Mouse (Mus musculus): ENCODE results near the gene Ism1. TPM values are rescaled to one million over a fixed set of nuclear protein-coding genes. Genes with fewer than 3 reads are reported as not detected.

Gene Ism1
- polyA plus RNA-seq, 1 experiment from 2014 or later, result 2.6 TPM

GRCm38 (mm10) chr2:139672371-139672770 is 5.6 kb upstream of the Ism1 start:
- Histone ChIP-seq H3K9ac (ENCODE audit: low read length) (no peak overlapping the region), H3K4me3 (ENCODE audit: low read depth, low read length) (no peak overlapping the region), H3K4me2 (ENCODE audit: low read depth) (no peak overlapping the region), H3K4me1 (ENCODE audit: control insufficient read depth, insufficient read depth, low read length) (0 out of 2 replicates have a peak, but pooled peaks cover 2% of the 10 kb centered on the region), H3K27ac (ENCODE audit: low read depth, low read length) (no peak overlapping the region), H3K9me3 (ENCODE audit: control insufficient read depth, low read length) (no peaks in the 10 kb centered on the region), H3K27me3 (ENCODE audit: control insufficient read depth, insufficient read depth, low read length) (no peaks in the 10 kb centered on the region), H3K36me3 (ENCODE audit: control insufficient read depth, insufficient read depth, low read length) (no peaks in the 10 kb centered on the region)
- DNase-seq (ENCODE audit: low spot score), result no peak
- WGBS, result 77% methylated on average over 2 of the region's 2 CpGs
- ATAC-seq (ENCODE audit: insufficient read depth, low FRiP score, low TSS enrichment), result no peak

- Histone ChIP-seq H3K9ac (ENCODE audit: low read length) (peak overlapping the region; percentile 86), H3K36me3 (ENCODE audit: control insufficient read depth, insufficient read depth, low read length) (no peaks in the 10 kb centered on the region), H3K4me1 (ENCODE audit: control insufficient read depth, insufficient read depth, low read length) (0 out of 2 replicates have a peak, but pooled peaks cover 2% of the 10 kb centered on the region), H3K27me3 (ENCODE audit: control insufficient read depth, insufficient read depth, low read length) (no peaks in the 10 kb centered on the region), H3K4me2 (ENCODE audit: low read depth) (peak overlapping the region; percentile 100), H3K9me3 (ENCODE audit: control insufficient read depth, low read length) (no peaks in the 10 kb centered on the region), H3K27ac (ENCODE audit: low read depth, low read length) (no peak overlapping the region), H3K4me3 (ENCODE audit: low read depth, low read length) (peak overlapping the region; percentile 90)
- ATAC-seq (ENCODE audit: insufficient read depth, low FRiP score, low TSS enrichment) (peak; percentile 52), DNase-seq (ENCODE audit: low spot score) (peak; percentile 71)
- WGBS, result under 1% methylated on average over 52 of the region's 52 CpGs
Observed at GRCm38 (mm10) chr2:139677065-139677762, 764 bp upstream of the Ism1 start.

GRCm38 (mm10) chr2:139678275-139679140 is 530 bp downstream of the Ism1 start:
- ATAC-seq (ENCODE audit: insufficient read depth, low FRiP score, low TSS enrichment), result peak; percentile 84
- Histone ChIP-seq H3K4me3 (ENCODE audit: low read depth, low read length) (peak overlapping the region; percentile 90), H3K9me3 (ENCODE audit: control insufficient read depth, low read length) (no peaks in the 10 kb centered on the region), H3K4me1 (ENCODE audit: control insufficient read depth, insufficient read depth, low read length) (0 out of 2 replicates have a peak, but pooled peaks cover 2% of the 10 kb centered on the region), H3K36me3 (ENCODE audit: control insufficient read depth, insufficient read depth, low read length) (no peaks in the 10 kb centered on the region), H3K4me2 (ENCODE audit: low read depth) (peak overlapping the region; percentile 100), H3K9ac (ENCODE audit: low read length) (peak overlapping the region; percentile 86), H3K27ac (ENCODE audit: low read depth, low read length) (peak overlapping the region; percentile 79), H3K27me3 (ENCODE audit: control insufficient read depth, insufficient read depth, low read length) (no peaks in the 10 kb centered on the region)
- WGBS, result under 1% methylated on average over 67 of the region's 84 CpGs
- peak; percentile 86 for DNase-seq (ENCODE audit: low spot score)

- ATAC-seq (ENCODE audit: insufficient read depth, low FRiP score, low TSS enrichment) (no peak), DNase-seq (ENCODE audit: low spot score) (no peak)
- WGBS, result 78% methylated on average over 3 of the region's 3 CpGs
Observed at GRCm38 (mm10) chr2:139682540-139682939, 4.6 kb downstream of the Ism1 start.

GRCm38 (mm10) chr2:139689442-139690003 is 11.5 kb downstream of the Ism1 start:
- Histone ChIP-seq H3K27ac (ENCODE audit: low read depth, low read length) (no peak overlapping the region), H3K9ac (ENCODE audit: low read length) (no peak overlapping the region), H3K4me2 (ENCODE audit: low read depth) (no peak overlapping the region), H3K27me3 (ENCODE audit: control insufficient read depth, insufficient read depth, low read length) (no peaks in the 10 kb centered on the region), H3K36me3 (ENCODE audit: control insufficient read depth, insufficient read depth, low read length) (no peaks in the 10 kb centered on the region), H3K4me3 (ENCODE audit: low read depth, low read length) (no peak overlapping the region), H3K4me1 (ENCODE audit: control insufficient read depth, insufficient read depth, low read length) (no peaks in the 10 kb centered on the region), H3K9me3 (ENCODE audit: control insufficient read depth, low read length) (no peaks in the 10 kb centered on the region)
- no peak for ATAC-seq (ENCODE audit: insufficient read depth, low FRiP score, low TSS enrichment)
- 72% methylated on average over 1 of the region's 1 CpGs for WGBS
- no peak for DNase-seq (ENCODE audit: low spot score)

More at GRCm38 (mm10) chr2:139682540-139682939, 4.6 kb downstream of the Ism1 start:
- H3K27me3 ChIP-seq (ENCODE audit: control insufficient read depth, insufficient read depth, low read length), result no peaks in the 10 kb centered on the region
- no peaks in the 10 kb centered on the region for H3K36me3 ChIP-seq (ENCODE audit: control insufficient read depth, insufficient read depth, low read length)
- no peak overlapping the region for H3K27ac ChIP-seq (ENCODE audit: low read depth, low read length)
- H3K4me2 ChIP-seq (ENCODE audit: low read depth), result no peak overlapping the region
- H3K9ac ChIP-seq (ENCODE audit: low read length), result no peak overlapping the region
- no peaks in the 10 kb centered on the region for H3K9me3 ChIP-seq (ENCODE audit: control insufficient read depth, low read length)
- no peaks in the 10 kb centered on the region for H3K4me1 ChIP-seq (ENCODE audit: control insufficient read depth, insufficient read depth, low read length)
- H3K4me3 ChIP-seq (ENCODE audit: low read depth, low read length), result no peak overlapping the region

GRCm38 (mm10) chr2:139693521-139693920 is 15.5 kb downstream of the Ism1 start:
- Histone ChIP-seq H3K4me1 (ENCODE audit: control insufficient read depth, insufficient read depth, low read length) (no peaks in the 10 kb centered on the region), H3K9me3 (ENCODE audit: control insufficient read depth, low read length) (no peaks in the 10 kb centered on the region), H3K4me3 (ENCODE audit: low read depth, low read length) (no peak overlapping the region), H3K27me3 (ENCODE audit: control insufficient read depth, insufficient read depth, low read length) (no peaks in the 10 kb centered on the region), H3K27ac (ENCODE audit: low read depth, low read length) (no peak overlapping the region), H3K4me2 (ENCODE audit: low read depth) (no peak overlapping the region), H3K9ac (ENCODE audit: low read length) (no peak overlapping the region), H3K36me3 (ENCODE audit: control insufficient read depth, insufficient read depth, low read length) (no peaks in the 10 kb centered on the region)
- ATAC-seq (ENCODE audit: insufficient read depth, low FRiP score, low TSS enrichment), result no peak
- DNase-seq (ENCODE audit: low spot score), result no peak
- 90% methylated on average over 3 of the region's 3 CpGs for WGBS

GRCm38 (mm10) chr2:139694638-139695037 is 16.7 kb downstream of the Ism1 start:
- Histone ChIP-seq H3K9me3 (ENCODE audit: control insufficient read depth, low read length) (no peaks in the 10 kb centered on the region), H3K27me3 (ENCODE audit: control insufficient read depth, insufficient read depth, low read length) (no peaks in the 10 kb centered on the region), H3K4me2 (ENCODE audit: low read depth) (no peak overlapping the region), H3K4me3 (ENCODE audit: low read depth, low read length) (no peak overlapping the region), H3K4me1 (ENCODE audit: control insufficient read depth, insufficient read depth, low read length) (no peaks in the 10 kb centered on the region), H3K36me3 (ENCODE audit: control insufficient read depth, insufficient read depth, low read length) (no peaks in the 10 kb centered on the region), H3K27ac (ENCODE audit: low read depth, low read length) (no peak overlapping the region), H3K9ac (ENCODE audit: low read length) (no peak overlapping the region)
- 42% methylated on average over 5 of the region's 5 CpGs for WGBS
- peak; percentile 76 for ATAC-seq (ENCODE audit: insufficient read depth, low FRiP score, low TSS enrichment)
- DNase-seq (ENCODE audit: low spot score), result no peak

GRCm38 (mm10) chr2:139696578-139696977 is 18.6 kb downstream of the Ism1 start:
- no peak overlapping the region for H3K4me3 ChIP-seq (ENCODE audit: low read depth, low read length)
- 37% methylated on average over 2 of the region's 2 CpGs for WGBS
- H3K9me3 ChIP-seq (ENCODE audit: control insufficient read depth, low read length), result no peaks in the 10 kb centered on the region
- H3K36me3 ChIP-seq (ENCODE audit: control insufficient read depth, insufficient read depth, low read length), result no peaks in the 10 kb centered on the region
- H3K4me1 ChIP-seq (ENCODE audit: control insufficient read depth, insufficient read depth, low read length), result no peaks in the 10 kb centered on the region
- ATAC-seq (ENCODE audit: insufficient read depth, low FRiP score, low TSS enrichment), result no peak
- DNase-seq (ENCODE audit: low spot score), result no peak
- H3K9ac ChIP-seq (ENCODE audit: low read length), result no peak overlapping the region
- no peaks in the 10 kb centered on the region for H3K27me3 ChIP-seq (ENCODE audit: control insufficient read depth, insufficient read depth, low read length)
- no peak overlapping the region for H3K27ac ChIP-seq (ENCODE audit: low read depth, low read length)
- H3K4me2 ChIP-seq (ENCODE audit: low read depth), result no peak overlapping the region

All from neural tube, embryonic 11.5 days (tissue).